Mouse (Mus musculus) thymus, postnatal 14 days (tissue): ENCODE results near the gene Lmbrd2.
"Not testable (repeated sequence)": the region's sequence is repeated elsewhere in the genome, so short reads cannot be mapped to it uniquely, and the experiment has no call there.

Experiments
- DNase-seq: peaks from one replicate; pipeline ENCODE4 v3.0.0; 2021

The Lmbrd2 gene

DNA sequence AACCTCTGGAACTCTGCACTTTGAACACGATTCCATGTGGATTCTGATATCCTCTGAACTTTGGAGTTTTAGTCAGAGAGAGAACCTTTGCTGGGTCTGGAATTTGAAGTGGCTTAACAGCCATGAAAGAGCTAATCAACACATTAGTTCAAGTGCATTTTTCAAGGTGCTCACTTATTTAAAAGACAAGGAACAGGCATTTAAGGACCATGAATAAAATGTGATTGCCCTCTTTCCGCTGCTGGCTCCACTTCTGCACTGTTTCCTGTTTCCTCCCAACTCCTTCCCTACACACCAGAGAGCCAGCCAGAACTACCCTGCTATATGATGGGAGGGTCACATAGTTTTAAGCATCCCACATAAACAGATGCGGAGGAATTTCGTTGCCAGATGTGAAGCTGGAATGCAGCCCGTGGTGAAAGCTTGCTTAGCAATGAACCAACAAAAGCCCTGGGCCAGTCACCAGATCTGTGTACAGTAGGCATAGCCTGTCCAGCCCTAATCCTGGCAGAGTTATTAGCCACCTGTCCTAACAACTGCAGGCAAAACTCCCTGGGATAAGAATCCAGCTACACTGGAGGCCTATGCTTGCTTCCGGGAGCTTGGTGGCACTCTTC lies 5.4 kb upstream of the Lmbrd2 start:
- no peak for DNase-seq

- DNase-seq: peak; percentile 23
Observed at GRCm38 (mm10) chr15:9139447-9139846, 903 bp upstream of the Lmbrd2 start.

GRCm38 (mm10) chr15:9140684-9141171 lies 378 bp downstream of the Lmbrd2 start:
- DNase-seq: no peak

- no peak for DNase-seq
Observed at GRCm38 (mm10) chr15:9155325-9155724, 15.0 kb downstream of the Lmbrd2 start, which contains the start of gene Skp2. Gene Skp2, minus strand, starts transcription at chr15:9155425.

DNA sequence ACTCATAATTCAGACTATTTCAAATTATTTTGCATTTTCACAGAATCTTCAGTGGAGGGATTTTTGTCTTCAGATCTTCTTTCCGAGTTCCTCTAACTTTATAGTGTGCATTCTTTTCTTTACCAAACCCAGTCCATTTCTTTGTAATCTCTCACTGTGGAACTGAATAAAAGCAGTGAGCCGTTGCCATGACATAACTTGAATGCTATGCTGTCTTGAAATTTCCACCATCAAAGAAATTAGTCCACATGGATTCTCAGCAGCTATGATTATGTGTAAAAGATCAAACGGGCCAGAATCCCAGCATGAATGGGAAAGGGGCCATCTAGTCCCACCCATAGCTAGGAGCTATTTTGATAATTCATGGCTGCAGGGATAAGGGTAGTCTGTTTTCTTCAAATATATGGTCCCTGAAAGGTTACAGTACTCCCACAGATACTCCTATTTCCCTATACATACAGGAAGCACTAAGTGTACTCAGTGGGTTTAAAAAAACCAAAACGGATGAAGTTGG lies 22.3 kb downstream of the Lmbrd2 start:
- DNase-seq: no peak

GRCm38 (mm10) chr15:9164125-9164524 lies 23.8 kb downstream of the Lmbrd2 start:
- no peak for DNase-seq

DNA sequence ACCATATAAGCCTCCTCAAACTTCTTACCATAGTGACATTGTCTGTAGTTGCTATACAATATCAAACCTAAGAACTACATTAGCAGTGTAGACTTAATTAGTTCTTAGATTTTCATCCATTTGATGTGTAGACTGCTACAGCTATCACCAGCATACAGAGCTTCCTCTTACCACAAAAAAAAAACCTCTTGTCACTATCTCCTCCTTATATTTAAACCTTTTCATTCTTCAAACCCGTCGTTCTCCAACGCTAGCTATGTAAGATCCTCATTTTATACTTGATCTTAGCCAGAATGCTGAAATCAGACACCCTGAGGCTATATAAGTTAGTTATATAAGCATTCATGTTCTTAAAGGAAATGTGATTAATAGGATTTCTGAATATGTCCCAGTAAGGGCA lies 36.7 kb downstream of the Lmbrd2 start:
- no peak for DNase-seq

GRCm38 (mm10) chr15:9183995-9184394 lies 43.6 kb downstream of the Lmbrd2 start:
- DNase-seq: no peak

GRCm38 (mm10) chr15:9189796-9190195 lies 49.4 kb downstream of the Lmbrd2 start:
- DNase-seq: no peak

DNA sequence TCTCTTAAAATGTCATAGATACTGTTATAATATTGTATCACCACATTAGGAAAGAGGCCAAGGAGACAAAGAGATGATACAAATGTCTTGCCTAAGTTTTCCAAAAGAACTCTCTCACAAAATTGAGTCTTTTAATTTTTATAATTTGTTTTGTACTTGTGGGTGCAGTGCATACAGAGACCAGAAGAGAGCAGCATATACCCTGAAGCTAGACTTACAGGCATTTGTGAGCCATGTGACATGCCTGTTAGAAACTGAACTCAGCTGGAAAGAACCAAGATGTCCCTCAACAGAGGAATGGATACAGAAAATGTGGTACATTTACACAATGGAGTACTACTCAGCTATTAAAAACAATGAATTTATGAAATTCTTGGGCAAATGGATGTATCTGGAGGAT lies 52.3 kb downstream of the Lmbrd2 start:
- DNase-seq: not testable (repeated sequence)

- DNase-seq: no peak
Observed at GRCm38 (mm10) chr15:9198421-9198820, 58.1 kb downstream of the Lmbrd2 start.

DNA sequence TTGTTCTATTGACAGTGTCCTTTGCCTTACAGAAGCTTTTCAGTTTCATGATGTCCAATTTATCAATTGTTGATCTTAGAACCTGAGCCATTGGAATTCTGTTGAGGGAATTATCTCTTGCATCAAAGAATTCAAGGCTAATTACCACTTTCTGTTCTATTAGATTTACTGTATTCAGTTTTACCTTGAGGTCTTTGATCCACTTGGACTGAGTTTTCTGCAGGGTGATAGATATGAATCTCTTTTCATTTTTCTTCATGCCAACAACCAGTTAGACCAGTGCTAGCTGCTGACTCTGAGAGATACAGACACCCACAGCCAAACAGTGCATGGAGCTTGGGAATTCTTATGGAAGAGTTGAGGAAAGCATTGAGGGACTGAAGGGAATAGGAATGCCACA lies 71.5 kb downstream of the Lmbrd2 start:
- DNase-seq: no peak

DNA sequence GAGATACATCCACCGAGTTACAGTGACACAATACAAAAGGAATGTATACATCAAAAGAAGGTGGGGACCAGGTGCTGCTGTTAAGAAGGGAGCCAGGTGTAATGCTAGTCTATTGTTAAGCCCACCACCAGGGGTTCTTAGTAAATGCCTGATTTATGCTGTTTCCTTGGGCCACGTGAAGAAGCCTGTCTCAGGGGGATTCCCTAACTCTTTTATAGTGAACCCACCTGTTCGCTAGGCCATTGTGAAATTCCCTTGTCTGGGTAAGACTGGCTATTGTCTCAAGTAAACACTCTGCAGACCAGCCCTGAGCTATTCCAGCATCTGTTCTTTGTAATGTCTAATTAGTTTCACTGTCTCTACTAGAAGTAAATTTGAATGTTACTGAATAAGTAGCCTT lies 72.7 kb downstream of the Lmbrd2 start:
- DNase-seq: not testable (repeated sequence)

DNA sequence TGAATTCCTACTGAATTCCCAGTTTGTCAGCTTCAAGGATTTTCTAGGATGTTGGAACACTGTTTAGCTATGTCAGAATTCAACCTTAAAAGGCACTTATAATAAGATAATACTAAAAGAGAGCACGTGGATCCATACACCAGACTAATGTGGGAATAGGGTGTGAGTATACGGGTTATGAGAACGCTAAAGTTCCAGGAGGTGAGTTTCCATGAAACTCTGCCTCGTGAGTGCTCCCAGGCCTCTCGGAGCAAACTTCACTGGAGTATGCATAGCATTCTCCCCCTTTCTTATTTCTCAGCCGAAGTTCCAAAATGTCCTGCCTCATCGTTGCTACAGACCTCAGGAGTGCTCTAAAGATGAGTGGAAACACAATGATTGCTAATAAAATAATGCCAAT lies 73.1 kb downstream of the Lmbrd2 start:
- DNase-seq: not testable (repeated sequence)

DNA sequence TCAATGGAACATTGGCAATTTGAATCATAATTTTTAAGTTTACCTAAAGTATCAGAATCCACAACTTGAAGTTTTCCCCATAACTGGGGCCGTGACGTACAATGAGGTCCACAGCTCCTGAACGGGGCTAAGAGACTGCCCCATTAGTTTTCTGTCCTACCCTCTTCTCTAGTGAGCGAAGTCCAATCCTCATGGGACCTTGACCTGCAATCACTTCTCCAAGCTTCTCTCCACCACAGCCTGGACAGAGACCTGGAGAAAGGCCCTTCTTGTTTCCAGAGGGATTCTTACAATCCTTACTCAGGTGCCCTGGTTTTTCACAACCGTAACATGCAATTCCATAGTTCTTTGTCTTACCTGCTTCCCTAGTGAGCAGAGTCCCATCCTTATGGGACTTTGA lies 76.1 kb downstream of the Lmbrd2 start:
- DNase-seq: no peak

- not testable (repeated sequence) for DNase-seq
Observed at GRCm38 (mm10) chr15:9230917-9231316, 90.6 kb downstream of the Lmbrd2 start.

- DNase-seq: no peak
Observed at GRCm38 (mm10) chr15:9246345-9246744, 106.0 kb downstream of the Lmbrd2 start.
